Mouse (Mus musculus) stomach, postnatal 0 days (tissue): Measurements from ENCODE around the gene Gm21800.
"Not testable (repeated sequence)": the region's sequence is repeated elsewhere in the genome, so short reads cannot be mapped to it uniquely, and the experiment has no call there.

Experiments
- CTCF ChIP-seq: IDR thresholded peaks from 2 replicates; pipeline ENCODE4 v1.5.1; 2016; ENCODE audit warnings: antibody characterized with exemption, low read depth, mild to moderate bottlenecking, moderate library complexity
- EP300 ChIP-seq: optimal IDR thresholded peaks from 2 replicates; pipeline ENCODE3; 2016; ENCODE audit warnings: antibody characterized with exemption

GRCm38 (mm10) chrY:41406198-41406597, at the start of gene Gm21800:
- not testable (repeated sequence) for TF ChIP-seq CTCF, EP300
